Mouse (Mus musculus): ENCODE measurements at regions not wholly inside any gene's neighbourhood (a gene's known extent, or its start where the extent isn't known, plus 50 kb on each side); places are given as distances from the start of the nearest gene placed in this dataset.

- Histone ChIP-seq H3K27me3 (ENCODE audit: control insufficient read depth, insufficient read depth, low read length) (no peaks in the 10 kb centered on the region), H3K4me1 (ENCODE audit: control insufficient read depth, insufficient read depth, low read length) (no peaks in the 10 kb centered on the region), H3K4me2 (replicated peaks; ENCODE audit: low read depth, low read length) (no peak overlapping the region), H3K27ac (ENCODE audit: low read length) (no peak overlapping the region), H3K36me3 (ENCODE audit: control insufficient read depth, insufficient read depth, low read length) (no peaks in the 10 kb centered on the region), H3K4me3 (ENCODE audit: low read depth, low read length) (no peak overlapping the region), H3K9me3 (ENCODE audit: control insufficient read depth, low read depth, low read length) (no peaks in the 10 kb centered on the region), H3K9ac (replicated peaks; ENCODE audit: low read depth, low read length) (no peak overlapping the region)
- ATAC-seq (ENCODE audit: insufficient number of reproducible peaks, insufficient read depth, low FRiP score, low read depth), result no peak
- 62% methylated on average over 9 of the region's 9 CpGs for WGBS
These were observed 191.7 kb upstream of the Jag1 start for GRCm38 (mm10) chr2:137308116-137308515.

DNA sequence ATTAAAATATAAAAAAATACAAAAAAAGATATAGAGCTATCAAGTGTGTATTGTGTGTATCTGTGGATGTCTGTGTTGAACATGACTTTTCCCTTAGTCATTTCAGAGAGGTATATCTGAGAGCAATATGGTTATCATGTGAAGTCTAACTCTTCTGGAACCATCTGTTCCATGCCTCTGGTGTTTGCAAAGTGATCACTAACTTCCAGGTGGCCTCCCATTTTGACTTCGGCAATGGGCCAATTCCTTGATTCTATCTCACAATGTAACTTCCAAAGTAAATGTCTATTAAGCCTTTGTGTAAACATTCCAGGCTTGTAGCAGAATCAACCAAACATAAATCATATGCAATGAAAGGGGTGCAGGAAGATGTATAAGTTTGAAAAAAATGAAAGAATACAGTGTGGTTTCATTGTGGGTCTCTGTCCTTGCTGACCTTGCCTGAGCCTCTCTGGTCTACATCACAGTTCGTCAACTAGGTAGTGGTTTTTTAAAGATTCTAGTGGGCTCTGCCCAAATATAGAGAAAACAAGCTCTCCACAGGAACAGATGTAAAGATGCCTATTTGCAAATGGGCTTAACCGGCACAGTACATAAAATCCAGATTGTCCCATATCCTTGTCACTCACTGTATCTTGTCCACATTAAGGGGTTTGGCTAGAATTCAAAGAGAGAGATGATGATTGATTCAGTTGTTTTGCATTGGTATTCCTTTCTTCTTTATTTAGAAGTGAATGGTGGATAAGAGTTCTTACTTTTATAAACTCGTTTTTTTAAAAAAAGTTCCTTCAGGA, 185.2 kb upstream of the Jag1 start:
- Histone ChIP-seq H3K27me3 (ENCODE audit: control insufficient read depth, insufficient read depth, low read length) (no peaks in the 10 kb centered on the region), H3K4me3 (ENCODE audit: low read depth, low read length) (no peak overlapping the region), H3K4me2 (replicated peaks; ENCODE audit: low read depth, low read length) (no peak overlapping the region), H3K9me3 (ENCODE audit: control insufficient read depth, low read depth, low read length) (no peaks in the 10 kb centered on the region), H3K4me1 (ENCODE audit: control insufficient read depth, insufficient read depth, low read length) (no peaks in the 10 kb centered on the region), H3K9ac (replicated peaks; ENCODE audit: low read depth, low read length) (no peak overlapping the region), H3K36me3 (ENCODE audit: control insufficient read depth, insufficient read depth, low read length) (no peaks in the 10 kb centered on the region), H3K27ac (ENCODE audit: low read length) (no peak overlapping the region)
- ATAC-seq (ENCODE audit: insufficient number of reproducible peaks, insufficient read depth, low FRiP score, low read depth), result no peak
- 33% methylated on average over 4 of the region's 4 CpGs for WGBS

DNA sequence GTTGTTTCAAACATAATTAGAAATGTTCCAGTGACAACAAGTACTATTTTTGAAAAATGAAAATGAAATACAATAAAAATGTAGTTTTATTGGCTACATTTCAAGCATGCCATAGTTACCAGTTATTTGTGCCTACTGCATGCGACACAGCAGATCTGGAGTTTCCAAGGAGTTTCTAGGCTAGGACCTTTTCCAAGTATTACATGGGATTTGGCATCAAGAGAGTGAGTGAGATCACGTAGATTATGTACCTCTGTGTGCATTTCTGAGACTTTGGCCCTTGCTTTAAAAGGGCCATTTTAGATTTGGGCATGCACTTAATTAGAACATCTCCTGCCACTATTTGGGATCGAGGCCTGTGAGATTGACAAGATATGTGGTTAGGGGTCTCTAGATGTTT, 172.8 kb upstream of the Jag1 start:
- Histone ChIP-seq H3K9ac (replicated peaks; ENCODE audit: low read depth, low read length) (no peak overlapping the region), H3K4me2 (replicated peaks; ENCODE audit: low read depth, low read length) (no peak overlapping the region), H3K27me3 (ENCODE audit: control insufficient read depth, insufficient read depth, low read length) (no peaks in the 10 kb centered on the region), H3K4me3 (ENCODE audit: low read depth, low read length) (no peak overlapping the region), H3K27ac (ENCODE audit: low read length) (no peak overlapping the region), H3K9me3 (ENCODE audit: control insufficient read depth, low read depth, low read length) (no peaks in the 10 kb centered on the region), H3K36me3 (ENCODE audit: control insufficient read depth, insufficient read depth, low read length) (no peaks in the 10 kb centered on the region), H3K4me1 (ENCODE audit: control insufficient read depth, insufficient read depth, low read length) (0 out of 2 replicates have a peak, but pooled peaks cover 2% of the 10 kb centered on the region)
- 86% methylated on average over 3 of the region's 3 CpGs for WGBS
- no peak for ATAC-seq (ENCODE audit: insufficient number of reproducible peaks, insufficient read depth, low FRiP score, low read depth)

GRCm38 (mm10) chr2:137271575-137272180, 155.2 kb upstream of the Jag1 start:
- peak; percentile 56; the same call in 1 of the 2 replicates for ATAC-seq (ENCODE audit: insufficient number of reproducible peaks, insufficient read depth, low FRiP score, low read depth)
- H3K9ac ChIP-seq (replicated peaks; ENCODE audit: low read depth, low read length), result no peak overlapping the region
- no peaks in the 10 kb centered on the region for H3K36me3 ChIP-seq (ENCODE audit: control insufficient read depth, insufficient read depth, low read length)
- no peak overlapping the region for H3K4me3 ChIP-seq (ENCODE audit: low read depth, low read length)
- H3K27me3 ChIP-seq (ENCODE audit: control insufficient read depth, insufficient read depth, low read length), result no peaks in the 10 kb centered on the region
- H3K27ac ChIP-seq (ENCODE audit: low read length), result no peak overlapping the region
- H3K4me1 ChIP-seq (ENCODE audit: control insufficient read depth, insufficient read depth, low read length), result no peaks in the 10 kb centered on the region
- no peak overlapping the region for H3K4me2 ChIP-seq (replicated peaks; ENCODE audit: low read depth, low read length)
- H3K9me3 ChIP-seq (ENCODE audit: control insufficient read depth, low read depth, low read length), result no peaks in the 10 kb centered on the region
- WGBS, result 59% methylated on average over 5 of the region's 5 CpGs

DNA sequence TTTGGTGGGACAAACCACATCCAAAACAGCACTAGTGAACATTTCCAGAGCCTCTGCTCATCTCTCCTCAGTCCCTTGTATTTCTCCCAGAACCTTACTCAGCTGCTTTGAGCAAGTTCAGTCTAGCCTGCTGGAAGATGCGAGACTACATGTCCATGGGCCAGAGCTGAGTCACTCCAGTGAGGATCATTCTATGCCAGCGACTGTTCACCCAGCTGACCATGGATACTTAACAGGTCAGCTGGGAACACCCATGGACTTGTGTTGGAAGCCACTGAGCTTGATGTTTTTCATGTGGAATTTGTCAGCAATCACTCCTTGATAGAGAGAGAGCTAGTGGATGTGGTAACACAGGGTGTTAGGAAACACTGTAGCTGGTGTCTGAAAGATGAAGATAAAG, 146.5 kb upstream of the Jag1 start:
- H3K4me3 ChIP-seq (ENCODE audit: low read depth, low read length), result no peak overlapping the region
- H3K27ac ChIP-seq (ENCODE audit: low read length), result no peak overlapping the region
- 86% methylated on average over 2 of the region's 2 CpGs for WGBS
- H3K9me3 ChIP-seq (ENCODE audit: control insufficient read depth, low read depth, low read length), result no peaks in the 10 kb centered on the region
- H3K4me1 ChIP-seq (ENCODE audit: control insufficient read depth, insufficient read depth, low read length), result no peaks in the 10 kb centered on the region
- ATAC-seq (ENCODE audit: insufficient number of reproducible peaks, insufficient read depth, low FRiP score, low read depth), result no peak
- H3K36me3 ChIP-seq (ENCODE audit: control insufficient read depth, insufficient read depth, low read length), result no peaks in the 10 kb centered on the region
- no peaks in the 10 kb centered on the region for H3K27me3 ChIP-seq (ENCODE audit: control insufficient read depth, insufficient read depth, low read length)
- H3K4me2 ChIP-seq (replicated peaks; ENCODE audit: low read depth, low read length), result no peak overlapping the region
- H3K9ac ChIP-seq (replicated peaks; ENCODE audit: low read depth, low read length), result no peak overlapping the region

DNA sequence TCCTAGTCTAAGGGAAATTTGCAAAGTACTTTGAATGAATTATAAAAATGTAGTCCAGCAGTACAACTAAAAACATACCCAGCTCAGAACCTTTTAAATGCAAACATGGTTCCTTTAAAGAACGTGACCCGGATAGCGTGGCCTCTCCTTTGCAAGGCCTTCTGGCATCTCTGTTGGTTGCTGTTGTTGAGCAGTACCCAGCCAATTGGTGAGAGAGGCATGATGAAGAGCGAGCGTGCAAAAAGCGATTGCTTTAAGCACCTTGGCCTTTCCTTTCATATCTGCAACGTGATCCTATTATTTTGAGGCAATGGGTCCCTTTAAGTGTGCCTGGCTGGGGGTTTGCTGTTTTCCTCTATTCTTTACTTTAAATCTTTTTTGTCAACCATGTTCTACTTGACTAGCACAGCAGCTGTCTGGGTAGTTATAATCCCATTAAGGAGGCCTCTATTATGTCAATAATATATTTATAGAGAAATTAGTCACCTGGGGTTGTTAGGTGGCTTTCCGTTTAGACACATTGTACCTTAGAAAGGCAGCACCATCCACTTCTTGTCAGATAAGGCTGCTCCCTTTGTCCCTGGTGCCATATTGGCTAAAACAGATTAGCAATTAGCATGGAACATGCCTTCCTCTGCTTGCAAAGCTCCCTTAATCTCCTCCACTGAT, 141.5 kb upstream of the Jag1 start:
- no peak overlapping the region for H3K27ac ChIP-seq (ENCODE audit: low read length)
- no peaks in the 10 kb centered on the region for H3K27me3 ChIP-seq (ENCODE audit: control insufficient read depth, insufficient read depth, low read length)
- no peak overlapping the region for H3K9ac ChIP-seq (replicated peaks; ENCODE audit: low read depth, low read length)
- H3K4me1 ChIP-seq (ENCODE audit: control insufficient read depth, insufficient read depth, low read length), result no peaks in the 10 kb centered on the region
- H3K36me3 ChIP-seq (ENCODE audit: control insufficient read depth, insufficient read depth, low read length), result no peaks in the 10 kb centered on the region
- no peak overlapping the region for H3K4me3 ChIP-seq (ENCODE audit: low read depth, low read length)
- ATAC-seq (ENCODE audit: insufficient number of reproducible peaks, insufficient read depth, low FRiP score, low read depth), result no peak
- 92% methylated on average over 8 of the region's 8 CpGs for WGBS
- no peaks in the 10 kb centered on the region for H3K9me3 ChIP-seq (ENCODE audit: control insufficient read depth, low read depth, low read length)
- H3K4me2 ChIP-seq (replicated peaks; ENCODE audit: low read depth, low read length), result no peak overlapping the region

DNA sequence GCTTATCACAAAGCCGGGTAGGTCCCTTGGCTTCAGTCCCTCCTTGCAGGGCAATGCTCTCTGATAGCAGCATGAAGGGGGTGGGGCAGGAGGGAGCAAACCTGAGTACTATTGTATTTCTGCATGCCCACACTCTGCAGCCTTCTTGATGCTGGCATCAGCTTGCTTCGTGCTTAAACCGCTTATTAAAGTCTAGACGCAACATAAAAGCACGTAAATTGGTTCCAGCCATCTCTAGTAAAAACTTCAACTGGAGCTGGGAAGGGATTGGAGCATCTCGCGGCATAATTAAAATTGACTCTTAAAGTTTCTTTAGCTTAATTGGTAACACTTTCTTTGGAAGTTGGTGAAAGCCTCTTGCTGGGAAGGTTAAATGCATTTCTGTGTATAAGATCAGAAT, 131.5 kb upstream of the Jag1 start:
- H3K9ac ChIP-seq (replicated peaks; ENCODE audit: low read depth, low read length), result no peak overlapping the region
- H3K4me2 ChIP-seq (replicated peaks; ENCODE audit: low read depth, low read length), result no peak overlapping the region
- no peak overlapping the region for H3K27ac ChIP-seq (ENCODE audit: low read length)
- no peaks in the 10 kb centered on the region for H3K9me3 ChIP-seq (ENCODE audit: control insufficient read depth, low read depth, low read length)
- ATAC-seq (ENCODE audit: insufficient number of reproducible peaks, insufficient read depth, low FRiP score, low read depth), result no peak
- H3K4me3 ChIP-seq (ENCODE audit: low read depth, low read length), result no peak overlapping the region
- 61% methylated on average over 7 of the region's 7 CpGs for WGBS
- no peaks in the 10 kb centered on the region for H3K27me3 ChIP-seq (ENCODE audit: control insufficient read depth, insufficient read depth, low read length)
- H3K4me1 ChIP-seq (ENCODE audit: control insufficient read depth, insufficient read depth, low read length), result no peaks in the 10 kb centered on the region
- no peaks in the 10 kb centered on the region for H3K36me3 ChIP-seq (ENCODE audit: control insufficient read depth, insufficient read depth, low read length)

GRCm38 (mm10) chr2:137244370-137244769, 127.9 kb upstream of the Jag1 start:
- 82% methylated on average over 6 of the region's 6 CpGs for WGBS
- Histone ChIP-seq H3K9me3 (ENCODE audit: control insufficient read depth, low read depth, low read length) (no peaks in the 10 kb centered on the region), H3K27ac (ENCODE audit: low read length) (no peak overlapping the region), H3K4me3 (ENCODE audit: low read depth, low read length) (no peak overlapping the region), H3K27me3 (ENCODE audit: control insufficient read depth, insufficient read depth, low read length) (no peaks in the 10 kb centered on the region), H3K36me3 (ENCODE audit: control insufficient read depth, insufficient read depth, low read length) (no peaks in the 10 kb centered on the region), H3K4me1 (ENCODE audit: control insufficient read depth, insufficient read depth, low read length) (no peaks in the 10 kb centered on the region), H3K4me2 (replicated peaks; ENCODE audit: low read depth, low read length) (no peak overlapping the region), H3K9ac (replicated peaks; ENCODE audit: low read depth, low read length) (no peak overlapping the region)
- ATAC-seq (ENCODE audit: insufficient number of reproducible peaks, insufficient read depth, low FRiP score, low read depth), result no peak
